Mouse (Mus musculus): ENCODE measurements at regions not wholly inside any gene's neighbourhood (a gene's known extent, or its start where the extent isn't known, plus 50 kb on each side); places are given as distances from the start of the nearest gene placed in this dataset.

DNA sequence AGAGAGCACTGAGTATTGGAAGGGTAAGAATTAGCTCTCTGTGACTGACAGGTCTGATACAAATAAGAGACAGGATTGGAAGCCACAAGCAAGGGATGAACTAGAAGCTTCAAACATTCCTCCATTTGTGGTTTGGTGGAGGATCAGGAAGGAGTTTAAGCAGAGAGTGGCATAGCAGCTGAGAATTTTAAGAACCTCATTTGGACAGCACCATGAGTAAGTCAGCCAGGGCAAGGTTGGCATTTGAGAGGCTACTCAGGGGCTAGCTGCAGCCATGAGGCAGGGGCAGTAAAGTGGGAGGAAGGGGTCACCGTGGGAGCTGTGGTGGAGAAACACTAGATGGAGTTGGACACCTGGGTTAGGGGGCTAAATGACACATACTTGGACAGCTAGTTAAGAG is 56.2 kb upstream of the Kif2a start:
- Histone ChIP-seq H3K4me1 (ENCODE audit: control insufficient read depth, insufficient read depth, low read length) (no peaks in the 10 kb centered on the region), H3K27ac (ENCODE audit: insufficient read depth, low read length) (no peak overlapping the region), H3K4me3 (ENCODE audit: insufficient read depth, low read length) (no peak overlapping the region)
- TF ChIP-seq POLR2A (IDR thresholded peaks at IDR 0.05; ENCODE audit: extremely low read depth, insufficient read depth, low read length) (no peak), CTCF (IDR thresholded peaks at IDR 0.05; ENCODE audit: extremely low read depth, insufficient read depth, low read length) (no peak)

- Histone ChIP-seq H3K27ac (ENCODE audit: insufficient read depth, low read length) (no peak overlapping the region), H3K4me3 (ENCODE audit: insufficient read depth, low read length) (no peak overlapping the region), H3K4me1 (ENCODE audit: control insufficient read depth, insufficient read depth, low read length) (no peaks in the 10 kb centered on the region)
- TF ChIP-seq POLR2A (IDR thresholded peaks at IDR 0.05; ENCODE audit: extremely low read depth, insufficient read depth, low read length): no peak
- no peak for TF ChIP-seq CTCF (IDR thresholded peaks at IDR 0.05; ENCODE audit: extremely low read depth, insufficient read depth, low read length)
Observed at GRCm38 (mm10) chr13:107074917-107075316, 53.0 kb upstream of the Kif2a start.

- Histone ChIP-seq H3K4me3 (ENCODE audit: insufficient read depth, low read length) (peak overlapping the region; percentile 16), H3K4me1 (ENCODE audit: control insufficient read depth, insufficient read depth, low read length) (no peaks in the 10 kb centered on the region), H3K27ac (ENCODE audit: insufficient read depth, low read length) (no peak overlapping the region)
- no peak for TF ChIP-seq POLR2A (IDR thresholded peaks at IDR 0.05; ENCODE audit: extremely low read depth, insufficient read depth, low read length)
- TF ChIP-seq CTCF (IDR thresholded peaks at IDR 0.05; ENCODE audit: extremely low read depth, insufficient read depth, low read length): no peak
Observed at GRCm38 (mm10) chr13:107073039-107073620, 51.2 kb upstream of the Kif2a start.

GRCm38 (mm10) chr13:107072345-107073038 is 50.6 kb upstream of the Kif2a start:
- no peak for TF ChIP-seq POLR2A (IDR thresholded peaks at IDR 0.05; ENCODE audit: extremely low read depth, insufficient read depth, low read length)
- TF ChIP-seq CTCF (IDR thresholded peaks at IDR 0.05; ENCODE audit: extremely low read depth, insufficient read depth, low read length): no peak
- Histone ChIP-seq H3K4me1 (ENCODE audit: control insufficient read depth, insufficient read depth, low read length) (no peaks in the 10 kb centered on the region), H3K27ac (ENCODE audit: insufficient read depth, low read length) (no peak overlapping the region), H3K4me3 (ENCODE audit: insufficient read depth, low read length) (peak overlapping the region; percentile 16)

All from cortical plate, adult 2 months (tissue).